Mouse (Mus musculus) neural tube, embryonic 11.5 days (tissue): ENCODE results near the gene Nanog. TPM values are rescaled to one million over a fixed set of nuclear protein-coding genes. Genes with fewer than 3 reads are reported as not detected.
"Not testable (repeated sequence)": the region's sequence is repeated elsewhere in the genome, so short reads cannot be mapped to it uniquely, and the experiment has no call there.

ENCODE experiments used
- ATAC-seq: fragments of 200-750 bp; cut with Nextera tagmentation; 2 replicates; pipeline ENCODE4 v1.8.0; 2017; ENCODE audit warnings: moderate number of reproducible peaks, mild to moderate bottlenecking, moderate TSS enrichment, moderate library complexity; ENCODE audit not compliant: insufficient read depth, low FRiP score, low TSS enrichment
- DNase-seq: peaks from one replicate; pipeline ENCODE4 v3.0.0-alpha.2; 2015; ENCODE audit warnings: low spot score
- H3K27ac ChIP-seq: fragments of 300-500 bp; sonication (generic); 2 replicates; pipeline ENCODE4 v1.5.1; 2014; ENCODE audit warnings: low read depth, mild to moderate bottlenecking, low read length
- H3K27me3 ChIP-seq: fragments of 300-500 bp; sonication (generic); 2 replicates; pipeline ENCODE4 v1.6.1; 2014; ENCODE audit warnings: mild to moderate bottlenecking, low read length, mixed read lengths; ENCODE audit not compliant: control insufficient read depth, insufficient read depth
- H3K36me3 ChIP-seq: fragments of 300-500 bp; sonication (generic); 2 replicates; pipeline ENCODE4 v1.6.1; 2014; ENCODE audit warnings: mild to moderate bottlenecking, low read length, moderate library complexity, mixed read lengths; ENCODE audit not compliant: control insufficient read depth, insufficient read depth
- H3K4me1 ChIP-seq: fragments of 300-500 bp; sonication (generic); 2 replicates; pipeline ENCODE4 v1.6.1; 2014; ENCODE audit warnings: low read length, mixed read lengths; ENCODE audit not compliant: control insufficient read depth, insufficient read depth
- H3K4me2 ChIP-seq: fragments of 300-500 bp; sonication (generic); 2 replicates; pipeline ENCODE4 v1.6.1; 2014; ENCODE audit warnings: low read depth, mild to moderate bottlenecking, moderate library complexity
- H3K4me3 ChIP-seq: fragments of 300-500 bp; sonication (generic); 2 replicates; pipeline ENCODE4 v1.5.1; 2014; ENCODE audit warnings: low read depth, low read length
- H3K9ac ChIP-seq: fragments of 300-500 bp; sonication (generic); 2 replicates; pipeline ENCODE4 v1.6.1; 2014; ENCODE audit warnings: mild to moderate bottlenecking, low read length
- H3K9me3 ChIP-seq: fragments of 300-500 bp; sonication (generic); 2 replicates; pipeline ENCODE4 v1.6.1; 2016; ENCODE audit warnings: low read length; ENCODE audit not compliant: control insufficient read depth
- WGBS: fragments of 180-500 bp; shearing (Covaris S2); extraction: QIAGEN DNeasy Blood & Tissue Kit; methylation state at CpG from one replicate; pipeline ENCODE4 v1.1.7; 2014; 5-methylcytosine and 5-hydroxymethylcytosine counted together
- polyA plus RNA-seq: library from polyadenylated mRNA; unstranded; fragments of >200 nt; fragmentation: Nextera tagmentation; extraction: Ambion mirVana; gene quantifications from 2 replicates; pipeline ENCODE4 v1.2.1, GENCODE M21; 2014

Nanog gene
- polyA plus RNA-seq, 1 experiment from 2014 or later: not detected

GRCm38 (mm10) chr6:122690082-122690481, 17.2 kb upstream of the Nanog start:
- no peaks in the 10 kb centered on the region for H3K9me3 ChIP-seq
- H3K4me2 ChIP-seq: no peak overlapping the region
- 91% methylated on average over 5 of the region's 5 CpGs for WGBS
- no peaks in the 10 kb centered on the region for H3K27me3 ChIP-seq
- no peak overlapping the region for H3K4me3 ChIP-seq
- ATAC-seq (no peak), DNase-seq (no peak)
- H3K9ac ChIP-seq: no peak overlapping the region
- H3K4me1 ChIP-seq: no peaks in the 10 kb centered on the region
- no peaks in the 10 kb centered on the region for H3K36me3 ChIP-seq
- no peak overlapping the region for H3K27ac ChIP-seq

GRCm38 (mm10) chr6:122695398-122695797, 11.9 kb upstream of the Nanog start:
- Histone ChIP-seq H3K27me3 (no peaks in the 10 kb centered on the region), H3K27ac (no peak overlapping the region), H3K36me3 (no peaks in the 10 kb centered on the region), H3K9ac (no peak overlapping the region), H3K9me3 (no peaks in the 10 kb centered on the region), H3K4me2 (no peak overlapping the region), H3K4me3 (no peak overlapping the region), H3K4me1 (no peaks in the 10 kb centered on the region)
- no peak for ATAC-seq
- 82% methylated on average over 3 of the region's 3 CpGs for WGBS
- DNase-seq: no peak

DNA sequence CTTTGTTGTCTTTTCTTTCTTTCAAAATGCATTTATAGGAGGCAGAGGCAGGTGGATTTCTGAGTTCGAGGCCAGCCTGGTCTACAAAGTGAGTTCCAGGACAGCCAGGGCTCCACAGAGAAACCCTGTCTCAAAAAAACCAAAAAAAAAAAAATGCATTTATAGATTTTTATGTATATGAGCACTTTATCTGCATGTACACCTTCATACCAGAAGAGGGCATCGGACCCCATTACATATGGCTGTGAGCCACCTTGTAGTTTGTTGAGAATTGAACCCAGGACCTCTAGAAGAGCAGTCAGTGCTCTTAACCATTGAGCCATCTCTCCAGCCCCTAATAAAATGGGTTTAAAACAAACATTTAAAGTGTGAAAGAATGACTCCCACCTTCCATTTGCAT, 7.7 kb upstream of the Nanog start:
- not testable (repeated sequence) for H3K27ac ChIP-seq, H3K4me1 ChIP-seq, H3K27me3 ChIP-seq, H3K9ac ChIP-seq, H3K9me3 ChIP-seq, H3K4me2 ChIP-seq, H3K4me3 ChIP-seq, H3K36me3 ChIP-seq, ATAC-seq, DNase-seq
- 89% methylated on average over 2 of the region's 2 CpGs for WGBS

DNA sequence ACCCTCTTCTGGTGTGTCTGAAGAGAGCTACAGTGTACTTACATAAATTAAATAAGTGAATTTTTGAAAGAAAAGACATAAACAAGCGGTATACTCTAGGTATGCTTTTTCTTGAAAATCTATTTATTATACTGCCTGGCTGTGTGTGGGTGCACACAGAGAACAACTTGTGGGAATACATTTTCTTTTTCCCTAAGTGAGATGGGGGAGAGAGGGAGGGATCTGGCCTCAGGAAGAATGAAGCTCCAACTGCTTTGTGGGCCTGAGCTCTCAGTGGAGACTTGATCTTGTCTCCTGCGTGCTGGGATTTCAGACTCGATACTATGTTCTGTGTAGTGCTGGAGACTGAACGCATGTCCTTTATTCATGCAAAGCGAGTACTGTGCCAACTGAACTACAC, 5.5 kb upstream of the Nanog start:
- H3K9me3 ChIP-seq: no peaks in the 10 kb centered on the region
- DNase-seq (no peak), ATAC-seq (no peak)
- no peaks in the 10 kb centered on the region for H3K36me3 ChIP-seq
- no peak overlapping the region for H3K4me2 ChIP-seq
- no peaks in the 10 kb centered on the region for H3K4me1 ChIP-seq
- WGBS: 85% methylated on average over 5 of the region's 5 CpGs
- no peak overlapping the region for H3K9ac ChIP-seq
- H3K27me3 ChIP-seq: no peaks in the 10 kb centered on the region
- H3K4me3 ChIP-seq: no peak overlapping the region
- no peak overlapping the region for H3K27ac ChIP-seq

DNA sequence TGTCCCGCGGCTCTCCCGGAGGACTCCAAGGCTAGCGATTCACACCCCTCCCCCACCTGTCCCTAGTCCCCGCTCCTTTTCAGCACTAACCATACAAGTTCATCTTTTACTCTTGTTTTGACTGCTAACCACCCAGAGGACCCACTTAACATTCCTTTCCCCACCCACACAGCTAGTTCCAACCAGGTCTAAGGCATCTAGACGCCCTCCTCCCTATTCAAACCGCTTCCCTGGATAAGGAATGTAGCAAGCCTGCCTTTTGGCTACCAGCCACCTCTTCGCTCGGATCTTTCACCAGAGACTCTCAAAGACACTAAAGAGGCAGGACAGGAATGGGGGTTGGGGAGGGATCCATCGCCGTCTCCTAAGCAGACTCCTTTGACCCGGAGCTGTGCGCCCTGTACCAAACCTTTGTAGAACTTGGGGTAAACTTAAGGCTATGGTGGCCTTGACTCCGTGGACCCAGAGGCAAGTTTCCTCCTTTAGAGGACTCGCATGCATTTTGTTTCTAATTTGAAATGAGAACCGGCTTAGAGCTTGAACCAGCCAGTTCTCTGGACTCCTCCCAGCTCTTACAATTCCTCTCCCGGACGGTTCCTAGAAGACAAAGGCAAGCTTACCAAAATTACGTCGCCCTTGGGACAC, 4.7 kb upstream of the Nanog start:
- no peak overlapping the region for H3K27ac ChIP-seq
- ATAC-seq: no peak
- no peaks in the 10 kb centered on the region for H3K9me3 ChIP-seq
- no peaks in the 10 kb centered on the region for H3K27me3 ChIP-seq
- WGBS: 4% methylated on average over 20 of the region's 20 CpGs
- peak overlapping the region; percentile 26 for H3K4me2 ChIP-seq
- H3K36me3 ChIP-seq: no peaks in the 10 kb centered on the region
- H3K4me3 ChIP-seq: no peak overlapping the region; the same call in 1 of the 2 replicates
- peak; percentile 26 for DNase-seq
- H3K9ac ChIP-seq: peak overlapping the region; percentile 22
- no peaks in the 10 kb centered on the region for H3K4me1 ChIP-seq

GRCm38 (mm10) chr6:122703251-122703650, 4.0 kb upstream of the Nanog start:
- H3K27ac ChIP-seq: no peak overlapping the region
- H3K4me2 ChIP-seq: no peak overlapping the region
- H3K36me3 ChIP-seq: no peaks in the 10 kb centered on the region
- H3K4me3 ChIP-seq: no peak overlapping the region
- whole genome bisulfite sequencing: 18% methylated on average over 6 of the region's 6 CpGs
- H3K4me1 ChIP-seq: no peaks in the 10 kb centered on the region
- no peak overlapping the region for H3K9ac ChIP-seq
- ATAC-seq (no peak), DNase-seq (no peak)
- H3K9me3 ChIP-seq: no peaks in the 10 kb centered on the region
- H3K27me3 ChIP-seq: no peaks in the 10 kb centered on the region

DNA sequence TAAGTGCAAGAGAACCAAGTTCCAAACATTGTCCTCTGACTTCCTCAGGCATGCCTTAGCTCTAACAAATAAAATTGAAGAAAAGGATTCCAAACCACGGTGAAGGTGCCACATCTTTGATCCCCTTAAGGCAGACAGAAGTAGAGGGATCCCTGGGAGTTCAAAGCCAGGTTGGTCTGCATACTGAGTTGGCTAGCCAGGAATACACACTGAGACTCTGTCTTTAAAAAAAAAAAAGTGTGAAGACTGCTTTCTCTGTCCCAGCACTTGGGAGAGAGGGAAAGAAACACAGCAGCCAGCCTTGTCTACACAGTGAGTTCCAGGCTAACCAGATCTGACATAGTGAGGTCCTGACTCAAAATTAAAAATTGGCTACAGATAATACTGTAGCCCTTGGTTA, 3.6 kb upstream of the Nanog start:
- Histone ChIP-seq H3K9ac (no peak overlapping the region), H3K36me3 (no peaks in the 10 kb centered on the region), H3K27me3 (no peaks in the 10 kb centered on the region), H3K4me1 (no peaks in the 10 kb centered on the region), H3K9me3 (no peaks in the 10 kb centered on the region), H3K27ac (no peak overlapping the region), H3K4me3 (no peak overlapping the region), H3K4me2 (no peak overlapping the region)
- no peak for DNase-seq
- no peak for ATAC-seq
- 13% methylated on average over 1 of the region's 1 CpGs for whole genome bisulfite sequencing

GRCm38 (mm10) chr6:122706337-122706840, 900 bp upstream of the Nanog start:
- 71% methylated on average over 12 of the region's 12 CpGs for WGBS
- DNase-seq: no peak
- Histone ChIP-seq H3K36me3 (no peaks in the 10 kb centered on the region), H3K4me2 (no peak overlapping the region), H3K27me3 (no peaks in the 10 kb centered on the region), H3K27ac (no peak overlapping the region), H3K9ac (no peak overlapping the region), H3K4me3 (no peak overlapping the region), H3K9me3 (no peaks in the 10 kb centered on the region), H3K4me1 (no peaks in the 10 kb centered on the region)
- ATAC-seq: no peak

GRCm38 (mm10) chr6:122708826-122709225, 1.5 kb downstream of the Nanog start:
- Histone ChIP-seq H3K4me1 (no peaks in the 10 kb centered on the region), H3K4me2 (no peak overlapping the region), H3K4me3 (no peak overlapping the region), H3K9ac (no peak overlapping the region), H3K27ac (no peak overlapping the region), H3K9me3 (no peaks in the 10 kb centered on the region), H3K27me3 (no peaks in the 10 kb centered on the region), H3K36me3 (no peaks in the 10 kb centered on the region)
- no peak for ATAC-seq
- 74% methylated on average over 4 of the region's 4 CpGs for WGBS
- DNase-seq: no peak
